Mouse (Mus musculus) cerebellum, adult 2 months (tissue): ENCODE measurements around the gene Gm20425.

Experiments used
- CTCF ChIP-seq: fragments of 200-500 bp; IDR thresholded peaks from 2 replicates; pipeline ENCODE4 v1.5.1; 2011; ENCODE audit warnings: low read depth, mild to moderate bottlenecking, control low read depth, low read length, moderate library complexity, borderline replicate concordance; ENCODE audit not compliant: insufficient read depth
- POLR2A ChIP-seq: fragments of 200-500 bp; IDR thresholded peaks from 2 replicates; pipeline ENCODE4 v1.6.1; 2011; ENCODE audit warnings: low read length, control low read depth, borderline replicate concordance; ENCODE audit not compliant: insufficient read depth

DNA sequence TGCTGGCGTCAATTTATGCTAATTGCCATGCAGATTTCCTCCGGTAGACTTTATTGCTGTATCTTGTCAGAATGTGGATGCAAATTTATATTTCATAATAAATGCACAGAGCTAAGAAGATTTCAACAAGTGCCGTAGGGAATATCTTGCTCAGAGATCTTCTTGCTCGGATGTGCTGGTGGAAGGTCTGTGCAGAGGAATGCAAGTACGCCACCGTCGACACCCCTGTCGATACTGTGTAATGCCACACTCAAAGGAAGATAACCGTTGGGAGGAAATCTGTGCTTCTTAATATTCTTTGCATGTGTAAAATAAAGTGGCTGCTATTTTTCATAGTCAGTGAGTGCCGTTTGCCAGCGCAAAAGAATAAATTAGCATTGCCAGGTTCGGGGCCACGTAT lies 83.0 kb downstream of the Gm20425 start:
- no peak for TF ChIP-seq CTCF
- no peak for TF ChIP-seq POLR2A
